Mouse (Mus musculus): ENCODE results near the gene Sdr9c7. TPM values are rescaled to one million over a fixed set of nuclear protein-coding genes. Genes with fewer than 3 reads are reported as not detected.

The Sdr9c7 gene
- polyA plus RNA-seq, 1 experiment from 2014 or later = 0.39 TPM

GRCm38 (mm10) chr10:127959161-127959679 lies 60.9 kb downstream of the Sdr9c7 start:
- no peak for DNase-seq (ENCODE audit: low spot score)

Other genes starting within 250 kb of the Sdr9c7 start
- 10.6 and 10.9 TPM in 2 replicates for gene Nemp1, start 231.6 kb upstream of the Sdr9c7 start, polyA plus RNA-seq (2015; fragmentation: Nextera tagmentation; extraction: Ambion mirVana)
- gene Nab2, start 229.9 kb upstream of the Sdr9c7 start, polyA plus RNA-seq (2015; fragmentation: Nextera tagmentation; extraction: Ambion mirVana) = 9.2 and 10.0 TPM in 2 replicates
- gene Myo1a, start 193.3 kb upstream of the Sdr9c7 start, polyA plus RNA-seq (2015; fragmentation: Nextera tagmentation; extraction: Ambion mirVana) = 0.62 and 0.68 TPM in 2 replicates
- 3.1 and 3.9 TPM in 2 replicates for gene Tac2, start 174.0 kb upstream of the Sdr9c7 start, polyA plus RNA-seq (2015; fragmentation: Nextera tagmentation; extraction: Ambion mirVana)
- 1.3 and 1.7 TPM in 2 replicates for gene Zbtb39, start 159.0 kb upstream of the Sdr9c7 start, polyA plus RNA-seq (2015; fragmentation: Nextera tagmentation; extraction: Ambion mirVana)
- 0.90 and 1.1 TPM in 2 replicates for gene Gpr182, start 146.8 kb upstream of the Sdr9c7 start, polyA plus RNA-seq (2015; fragmentation: Nextera tagmentation; extraction: Ambion mirVana)
- 0.03 TPM in 1 of 2 replicates, not detected in the other for gene Rdh1, start 138.8 kb upstream of the Sdr9c7 start, polyA plus RNA-seq (2015; fragmentation: Nextera tagmentation; extraction: Ambion mirVana)
- gene Rdh16f1, start 138.7 kb upstream of the Sdr9c7 start, polyA plus RNA-seq (2015; fragmentation: Nextera tagmentation; extraction: Ambion mirVana) = 0.09 TPM in 1 of 2 replicates, not detected in the other
- not detected in 2 replicates for gene Rdh9, start 122.1 kb upstream of the Sdr9c7 start, polyA plus RNA-seq (2015; fragmentation: Nextera tagmentation; extraction: Ambion mirVana)
- 0.05 TPM in 1 of 2 replicates, not detected in the other for gene Rdh16, start 97.4 kb upstream of the Sdr9c7 start, polyA plus RNA-seq (2015; fragmentation: Nextera tagmentation; extraction: Ambion mirVana)
- gene Rdh19, start 48.6 kb upstream of the Sdr9c7 start, polyA plus RNA-seq (2015; fragmentation: Nextera tagmentation; extraction: Ambion mirVana) = not detected in 2 replicates
- 0.10 TPM in 1 of 2 replicates, not detected in the other for gene Rdh16f2, start 32.0 kb upstream of the Sdr9c7 start, polyA plus RNA-seq (2015; fragmentation: Nextera tagmentation; extraction: Ambion mirVana)
- gene Rdh7, start 9.7 kb upstream of the Sdr9c7 start, polyA plus RNA-seq (2015; fragmentation: Nextera tagmentation; extraction: Ambion mirVana) = not detected in 2 replicates
- 0.16 and 0.22 TPM in 2 replicates for gene Hsd17b6, start 109.1 kb downstream of the Sdr9c7 start, polyA plus RNA-seq (2015; fragmentation: Nextera tagmentation; extraction: Ambion mirVana)
- gene Prim1, start 116.7 kb downstream of the Sdr9c7 start, polyA plus RNA-seq (2015; fragmentation: Nextera tagmentation; extraction: Ambion mirVana) = 89.6 and 98.8 TPM in 2 replicates
- 829 and 868 TPM in 2 replicates for gene Naca, start 137.1 kb downstream of the Sdr9c7 start, polyA plus RNA-seq (2015; fragmentation: Nextera tagmentation; extraction: Ambion mirVana)
- gene Ptges3, start 160.4 kb downstream of the Sdr9c7 start, polyA plus RNA-seq (2015; fragmentation: Nextera tagmentation; extraction: Ambion mirVana) = 401 and 422 TPM in 2 replicates
- gene Atp5b, start 184.8 kb downstream of the Sdr9c7 start, polyA plus RNA-seq (2015; fragmentation: Nextera tagmentation; extraction: Ambion mirVana) = 2,017 and 2,181 TPM in 2 replicates
- 21.5 and 27.5 TPM in 2 replicates for gene Baz2a, start 193.1 kb downstream of the Sdr9c7 start, polyA plus RNA-seq (2015; fragmentation: Nextera tagmentation; extraction: Ambion mirVana)

Data from thymus, postnatal 0 days (tissue).